Mouse (Mus musculus) kidney, embryonic 15.5 days (tissue): ENCODE data around the gene Ss18l2. TPM values are rescaled to one million over a fixed set of nuclear protein-coding genes. Genes with fewer than 3 reads are reported as not detected.

Source experiments
- ATAC-seq: fragments of 200-750 bp; cut with Nextera tagmentation; replicated peaks from 2 replicates; pipeline ENCODE4 v1.8.0; 2017; ENCODE audit warnings: moderate TSS enrichment; ENCODE audit not compliant: low FRiP score
- H3K27ac ChIP-seq: fragments of 300-500 bp; sonication (generic); 2 replicates; pipeline ENCODE4 v1.5.1; 2015; ENCODE audit warnings: mild to moderate bottlenecking, inconsistent platforms
- H3K27me3 ChIP-seq: fragments of 300-500 bp; sonication (generic); 2 replicates; pipeline ENCODE4 v1.6.1; 2015; ENCODE audit warnings: inconsistent platforms
- H3K36me3 ChIP-seq: fragments of 300-500 bp; sonication (generic); 2 replicates; pipeline ENCODE4 v1.6.1; 2015; ENCODE audit warnings: inconsistent platforms
- H3K4me1 ChIP-seq: fragments of 300-500 bp; sonication (generic); 2 replicates; pipeline ENCODE4 v1.6.1; 2015; ENCODE audit warnings: inconsistent platforms
- H3K4me2 ChIP-seq: fragments of 300-500 bp; sonication (generic); 2 replicates; pipeline ENCODE4 v1.6.1; 2015; ENCODE audit warnings: moderate library complexity, mild to moderate bottlenecking, inconsistent platforms
- H3K4me3 ChIP-seq: fragments of 300-500 bp; sonication (generic); replicated peaks from 2 replicates; pipeline ENCODE4 v1.5.1; 2015; ENCODE audit warnings: mild to moderate bottlenecking, inconsistent platforms
- H3K9ac ChIP-seq: fragments of 300-500 bp; sonication (generic); 2 replicates; pipeline ENCODE4 v1.6.1; 2015; ENCODE audit warnings: mild to moderate bottlenecking, inconsistent platforms
- H3K9me3 ChIP-seq: fragments of 300-500 bp; sonication (generic); replicated peaks from 2 replicates; pipeline ENCODE4 v1.6.1; 2016; ENCODE audit warnings: inconsistent platforms
- WGBS: fragments of 180-500 bp; shearing (Covaris S2); methylation state at CpG from one replicate; pipeline ENCODE4 v1.1.7; 2015; ENCODE audit warnings: mixed read lengths; 5-methylcytosine and 5-hydroxymethylcytosine counted together
- polyA plus RNA-seq: library from polyadenylated mRNA; unstranded; fragments of >200 nt; fragmentation: Nextera tagmentation; extraction: Ambion mirVana; gene quantifications from 2 replicates; pipeline ENCODE4 v1.2.1, GENCODE M21; 2015

Gene Ss18l2
- polyA plus RNA-seq: 113 and 128 TPM in 2 replicates

DNA sequence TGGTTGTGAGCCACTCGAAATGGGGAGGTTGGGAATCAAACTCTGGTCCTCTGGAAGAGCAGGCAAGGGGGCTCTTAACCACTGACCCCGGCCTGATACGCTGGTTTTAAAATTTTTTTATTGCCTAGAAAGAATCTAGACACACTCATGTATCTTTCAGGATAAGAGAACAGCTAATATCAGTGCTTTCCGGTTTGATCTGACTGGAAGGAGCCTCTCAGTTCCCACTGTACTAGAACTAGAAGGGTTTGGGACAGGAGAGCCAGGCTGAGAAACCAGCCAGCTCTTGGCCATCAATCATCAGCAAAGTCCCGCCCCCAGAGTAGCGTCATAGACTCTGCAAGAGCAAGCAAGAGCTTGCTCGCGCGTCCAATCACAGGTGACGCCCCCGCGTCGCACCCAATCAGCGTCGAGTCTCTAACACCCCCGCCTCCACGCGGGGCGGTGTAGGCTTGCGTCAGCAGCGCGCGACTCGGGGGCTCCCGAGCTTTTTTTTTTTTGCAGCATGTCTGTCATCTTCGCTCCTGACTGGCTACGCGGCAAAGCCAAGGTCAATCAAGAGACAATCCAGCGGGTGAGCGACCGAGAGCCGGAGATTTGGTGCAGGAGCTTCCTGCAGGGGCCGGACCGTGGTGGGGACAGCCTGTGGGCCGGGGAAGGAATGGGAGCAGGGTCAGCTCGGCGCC is at the start of gene Ss18l2:
Gene Ss18l2 (plus strand): TSS at position 432 of the 686 bp plus-strand sequence.
- WGBS: 4% methylated on average over 37 of the region's 37 CpGs

DNA sequence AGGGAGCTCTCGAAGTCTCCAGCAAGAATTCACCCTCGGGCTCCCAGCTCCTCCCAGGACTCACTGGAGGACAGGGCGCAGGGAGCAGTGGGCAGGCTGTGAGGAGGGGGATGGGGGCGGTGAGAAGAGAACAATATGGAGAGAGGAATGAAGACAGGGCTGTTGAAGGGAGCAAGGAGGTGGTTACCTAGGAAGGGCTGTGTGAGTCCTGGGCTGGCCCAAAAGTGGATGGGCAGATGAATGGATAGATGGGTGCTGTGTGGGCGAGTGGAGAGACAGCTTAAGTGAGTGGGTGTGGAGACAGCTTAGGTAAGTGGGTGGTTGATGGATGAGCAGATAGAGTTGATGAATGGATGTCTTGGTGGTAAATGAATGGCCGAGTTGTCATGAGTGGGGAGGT is 46.7 kb upstream of the Ss18l2 start:
- Histone ChIP-seq H3K4me2 (no peak overlapping the region), H3K27me3 (peaks cover 36% of the 10 kb centered on the region), H3K4me3 (no peak overlapping the region), H3K36me3 (no peaks in the 10 kb centered on the region), H3K9ac (no peak overlapping the region), H3K27ac (no peak overlapping the region), H3K4me1 (peaks cover 12% of the 10 kb centered on the region), H3K9me3 (no peaks in the 10 kb centered on the region)
- 78% methylated on average over 6 of the region's 6 CpGs for WGBS
- no peak for ATAC-seq

More for the DNA sequence above, at the start of gene Ss18l2:
- H3K27ac ChIP-seq: peak within 1 kb of the TSS; percentile 95
- peak within 1 kb of the TSS; percentile 88 for H3K9ac ChIP-seq
- H3K4me2 ChIP-seq: peak within 1 kb of the TSS; percentile 82
- no peaks in the 10 kb centered on the region for H3K27me3 ChIP-seq
- H3K36me3 ChIP-seq: peaks cover 15% of the 10 kb centered on the region
- H3K4me3 ChIP-seq: peak within 1 kb of the TSS; percentile 68
- H3K4me1 ChIP-seq: peaks cover 47% of the 10 kb centered on the region
- peak; percentile 94 for ATAC-seq
- H3K9me3 ChIP-seq: no peaks in the 10 kb centered on the region

DNA sequence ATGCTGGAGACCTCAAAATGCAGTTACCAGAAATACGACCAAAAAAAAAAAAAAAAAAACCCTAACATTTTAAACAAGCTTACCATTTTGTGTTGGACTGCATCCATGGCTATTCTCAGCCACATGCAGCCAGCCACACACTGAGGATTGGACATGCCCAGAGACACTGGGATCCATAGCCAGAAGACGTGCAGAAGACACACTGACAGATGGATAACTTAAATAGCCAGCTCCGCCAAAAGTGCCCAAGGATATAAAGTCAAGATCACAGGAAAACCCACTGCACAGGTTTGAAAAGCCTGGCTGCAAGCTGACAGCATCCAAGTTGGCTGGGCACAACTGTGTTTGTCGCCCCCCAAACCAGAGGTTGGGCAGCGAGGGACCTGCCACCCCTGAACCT is 46.0 kb upstream of the Ss18l2 start:
- no peak overlapping the region for H3K4me3 ChIP-seq
- WGBS: 82% methylated on average over 5 of the region's 5 CpGs

DNA sequence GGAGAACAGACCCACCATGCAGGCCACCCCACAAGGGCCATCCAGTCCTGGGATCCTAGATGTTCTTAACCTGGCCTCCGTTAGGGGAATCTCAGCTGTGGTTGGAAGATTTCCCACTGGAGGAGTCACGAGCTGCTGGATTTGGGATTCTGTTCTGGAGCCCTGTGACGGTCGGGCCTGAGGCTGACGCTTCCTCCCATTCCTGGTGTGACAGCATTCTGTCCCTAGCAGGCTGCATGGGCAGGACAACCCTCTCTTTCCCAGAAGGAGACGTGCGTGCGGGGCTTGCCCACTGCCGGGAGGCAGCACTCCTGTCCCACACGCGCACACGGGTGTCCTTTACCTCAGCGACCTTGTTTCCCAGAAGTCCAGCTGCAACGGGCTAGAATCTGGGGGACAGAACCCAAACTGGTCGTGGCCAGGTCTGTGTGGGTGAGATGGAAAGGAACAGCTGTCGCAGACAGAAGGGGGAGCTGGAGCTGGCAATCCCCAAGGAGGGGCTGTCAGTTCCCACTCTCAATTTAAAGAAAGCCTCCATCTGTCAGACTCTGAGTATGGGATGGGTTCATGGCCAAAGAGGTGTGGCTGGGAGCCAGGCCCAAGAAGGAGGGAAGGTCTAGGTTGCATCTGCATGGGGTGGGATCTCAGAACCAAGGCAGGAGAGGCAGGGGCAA is 43.0 kb upstream of the Ss18l2 start:
- H3K27ac ChIP-seq: no peak overlapping the region
- H3K36me3 ChIP-seq: no peaks in the 10 kb centered on the region
- no peak overlapping the region for H3K4me3 ChIP-seq
- no peak for ATAC-seq
- no peak overlapping the region for H3K9ac ChIP-seq
- no peaks in the 10 kb centered on the region for H3K9me3 ChIP-seq
- H3K4me1 ChIP-seq: peaks cover 24% of the 10 kb centered on the region
- WGBS: 57% methylated on average over 16 of the region's 16 CpGs
- H3K4me2 ChIP-seq: no peak overlapping the region
- H3K27me3 ChIP-seq: peaks cover 64% of the 10 kb centered on the region

More for the DNA sequence above, 46.0 kb upstream of the Ss18l2 start:
- H3K27me3 ChIP-seq: peaks cover 43% of the 10 kb centered on the region
- H3K4me1 ChIP-seq: peaks cover 13% of the 10 kb centered on the region
- H3K36me3 ChIP-seq: no peaks in the 10 kb centered on the region
- no peak overlapping the region for H3K4me2 ChIP-seq
- H3K27ac ChIP-seq: no peak overlapping the region
- H3K9ac ChIP-seq: no peak overlapping the region
- ATAC-seq: no peak
- no peaks in the 10 kb centered on the region for H3K9me3 ChIP-seq

DNA sequence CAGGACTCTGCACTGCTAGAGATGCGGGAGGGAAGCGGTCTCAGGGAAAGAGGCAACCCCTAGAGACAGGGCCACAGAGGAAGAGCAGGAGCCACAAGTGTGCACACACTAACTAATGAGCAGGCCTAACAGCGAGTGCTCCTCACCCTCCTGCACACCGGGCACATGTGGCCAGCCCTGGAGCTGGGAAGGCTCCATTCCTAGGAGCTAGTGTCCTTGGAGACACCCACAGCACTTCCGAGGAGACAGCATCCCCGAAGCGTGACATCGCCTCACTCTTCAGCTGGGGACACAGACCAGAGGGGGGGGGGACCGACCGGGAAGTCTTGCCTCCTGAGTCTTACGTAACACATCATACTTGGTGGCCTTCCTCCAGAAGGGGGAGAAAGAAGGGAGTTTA is 42.3 kb upstream of the Ss18l2 start:
- H3K27ac ChIP-seq: no peak overlapping the region
- peaks cover 64% of the 10 kb centered on the region for H3K27me3 ChIP-seq
- WGBS: 85% methylated on average over 11 of the region's 11 CpGs

DNA sequence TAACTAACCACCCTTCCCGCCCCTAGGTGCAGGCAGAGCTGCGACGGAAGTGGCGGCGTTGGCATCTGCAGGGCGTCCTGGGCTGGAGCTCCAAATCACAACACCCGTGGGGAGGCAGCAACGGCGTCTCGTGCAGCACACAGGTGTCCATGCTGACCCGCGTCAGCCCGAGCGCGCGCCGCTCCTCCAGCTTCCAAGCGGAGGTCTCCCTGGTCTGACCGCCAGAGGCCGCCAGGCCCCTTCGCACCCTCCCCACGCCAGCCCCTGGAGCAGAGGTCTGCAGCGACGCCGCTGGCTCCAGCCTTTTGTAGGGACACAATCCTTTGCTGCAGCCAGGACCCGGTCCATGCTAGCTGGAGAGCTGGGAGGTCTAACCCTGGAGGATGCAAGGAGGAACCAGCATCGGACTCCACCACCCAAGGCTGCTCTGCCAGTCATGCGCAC is 40.8 kb upstream of the Ss18l2 start:
- Histone ChIP-seq H3K4me2 (peak overlapping the region; percentile 64), H3K9ac (peak overlapping the region; percentile 12; the same call in 1 of the 2 replicates), H3K27ac (no peak overlapping the region), H3K27me3 (peaks cover 62% of the 10 kb centered on the region), H3K36me3 (no peaks in the 10 kb centered on the region), H3K4me1 (peaks cover 30% of the 10 kb centered on the region), H3K4me3 (peak overlapping the region; percentile 30), H3K9me3 (no peaks in the 10 kb centered on the region)
- ATAC-seq: peak; percentile 76
- 0% methylated on average over 28 of the region's 28 CpGs for WGBS

More for the DNA sequence above, 42.3 kb upstream of the Ss18l2 start:
- no peak for ATAC-seq
- Histone ChIP-seq H3K36me3 (no peaks in the 10 kb centered on the region), H3K4me3 (no peak overlapping the region), H3K4me1 (peaks cover 30% of the 10 kb centered on the region), H3K4me2 (no peak overlapping the region), H3K9ac (no peak overlapping the region), H3K9me3 (no peaks in the 10 kb centered on the region)

DNA sequence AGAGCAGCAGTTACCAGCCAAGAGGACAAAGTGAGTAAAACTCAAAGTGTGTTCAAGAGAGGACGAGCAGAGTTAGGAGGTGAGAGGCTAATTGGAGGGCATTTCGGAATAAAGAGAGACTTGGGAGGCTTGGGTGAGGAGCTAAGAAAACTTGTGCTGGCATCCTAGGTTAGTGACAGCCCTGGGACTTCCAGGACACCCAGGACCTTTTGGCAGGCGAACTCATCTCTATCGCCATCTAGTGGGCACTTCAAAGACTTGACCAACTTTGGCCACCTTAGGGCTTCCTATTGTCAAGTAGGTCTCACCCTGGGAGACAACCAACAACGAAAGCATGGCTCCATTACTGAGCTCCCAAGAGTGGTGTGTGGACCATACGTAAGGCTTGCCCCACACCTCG is 38.8 kb upstream of the Ss18l2 start:
- H3K4me1 ChIP-seq: peaks cover 33% of the 10 kb centered on the region
- H3K9me3 ChIP-seq: no peaks in the 10 kb centered on the region
- no peaks in the 10 kb centered on the region for H3K36me3 ChIP-seq
- WGBS: 22% methylated on average over 7 of the region's 7 CpGs
- no peak for ATAC-seq
- H3K27ac ChIP-seq: no peak overlapping the region
- peaks cover 46% of the 10 kb centered on the region for H3K27me3 ChIP-seq
- no peak overlapping the region for H3K4me2 ChIP-seq
- no peak overlapping the region for H3K9ac ChIP-seq
- H3K4me3 ChIP-seq: no peak overlapping the region

DNA sequence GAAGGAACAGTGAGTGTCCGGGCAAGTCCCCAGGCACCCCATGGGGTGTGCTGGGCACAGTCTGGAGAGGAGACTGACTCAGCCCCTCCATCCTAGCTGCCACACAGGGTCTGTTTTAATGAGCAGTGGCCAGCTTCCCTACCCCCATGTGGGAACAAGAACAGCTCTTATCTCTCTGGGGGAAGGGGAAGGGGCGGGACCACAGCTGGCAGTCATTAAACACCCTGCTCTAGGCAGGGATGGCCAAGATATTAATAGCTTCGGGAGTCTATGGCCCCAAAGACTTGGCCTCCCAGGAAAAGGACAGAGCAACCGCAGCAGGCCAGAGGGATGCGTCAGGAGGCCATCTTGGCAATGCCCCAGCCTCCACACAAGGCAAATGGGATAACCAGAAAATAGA is 37.8 kb upstream of the Ss18l2 start:
- no peak overlapping the region for H3K9ac ChIP-seq
- peaks cover 39% of the 10 kb centered on the region for H3K27me3 ChIP-seq
- ATAC-seq: no peak
- no peak overlapping the region for H3K4me2 ChIP-seq
- H3K4me3 ChIP-seq: no peak overlapping the region
- H3K4me1 ChIP-seq: peaks cover 28% of the 10 kb centered on the region
- H3K9me3 ChIP-seq: no peaks in the 10 kb centered on the region
- H3K27ac ChIP-seq: no peak overlapping the region
- 53% methylated on average over 5 of the region's 5 CpGs for WGBS
- H3K36me3 ChIP-seq: no peaks in the 10 kb centered on the region

DNA sequence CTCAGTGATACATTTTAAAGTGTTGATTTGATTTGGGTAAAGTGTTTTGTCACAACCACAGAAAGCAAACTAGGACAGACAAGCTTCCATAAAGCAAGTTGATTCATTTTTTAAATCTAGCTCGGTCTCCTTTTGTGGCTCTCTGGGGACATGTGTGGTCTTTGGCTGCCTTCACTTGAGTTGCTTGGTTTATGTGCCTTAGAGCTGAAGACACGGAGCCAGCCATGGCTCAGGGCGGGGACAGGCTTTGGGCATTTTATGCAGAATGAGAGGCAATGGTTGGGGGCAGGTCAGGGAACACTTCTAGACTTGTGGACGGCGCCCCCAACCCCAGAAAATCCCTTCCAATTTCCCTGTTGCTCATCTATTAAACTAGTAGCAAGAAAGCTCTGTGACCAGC is 36.4 kb upstream of the Ss18l2 start:
- Histone ChIP-seq H3K4me3 (no peak overlapping the region), H3K4me1 (peaks cover 28% of the 10 kb centered on the region), H3K9me3 (no peaks in the 10 kb centered on the region), H3K9ac (no peak overlapping the region), H3K4me2 (no peak overlapping the region), H3K27ac (no peak overlapping the region), H3K36me3 (no peaks in the 10 kb centered on the region), H3K27me3 (peaks cover 25% of the 10 kb centered on the region)
- WGBS: 75% methylated on average over 5 of the region's 5 CpGs
- no peak for ATAC-seq

DNA sequence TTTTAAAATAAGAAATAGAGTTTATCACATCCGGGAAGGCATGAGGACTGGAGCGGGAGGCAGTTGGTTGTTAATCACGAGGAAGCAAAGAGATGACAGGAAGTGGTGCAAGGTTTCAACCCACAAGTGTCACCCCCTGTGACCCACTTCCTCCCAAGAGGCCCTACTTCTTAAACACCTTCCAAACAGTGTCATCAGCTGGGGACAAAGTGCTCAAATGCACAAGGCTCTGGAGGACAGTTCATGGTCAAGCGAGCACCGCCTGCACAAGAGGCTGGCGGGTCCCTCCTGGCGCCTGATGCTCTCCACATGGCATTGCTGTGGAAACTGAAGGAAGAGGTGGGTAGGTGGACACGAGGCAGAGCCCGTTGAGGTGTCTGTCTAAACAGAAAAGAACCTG is 35.1 kb upstream of the Ss18l2 start:
- peaks cover 13% of the 10 kb centered on the region for H3K27me3 ChIP-seq
- peaks cover 23% of the 10 kb centered on the region for H3K4me1 ChIP-seq
- no peak overlapping the region for H3K27ac ChIP-seq
- no peak for ATAC-seq
- H3K4me3 ChIP-seq: no peak overlapping the region
- 61% methylated on average over 9 of the region's 9 CpGs for WGBS
- no peak overlapping the region for H3K4me2 ChIP-seq
- no peaks in the 10 kb centered on the region for H3K36me3 ChIP-seq
- no peak overlapping the region for H3K9ac ChIP-seq
- no peaks in the 10 kb centered on the region for H3K9me3 ChIP-seq

DNA sequence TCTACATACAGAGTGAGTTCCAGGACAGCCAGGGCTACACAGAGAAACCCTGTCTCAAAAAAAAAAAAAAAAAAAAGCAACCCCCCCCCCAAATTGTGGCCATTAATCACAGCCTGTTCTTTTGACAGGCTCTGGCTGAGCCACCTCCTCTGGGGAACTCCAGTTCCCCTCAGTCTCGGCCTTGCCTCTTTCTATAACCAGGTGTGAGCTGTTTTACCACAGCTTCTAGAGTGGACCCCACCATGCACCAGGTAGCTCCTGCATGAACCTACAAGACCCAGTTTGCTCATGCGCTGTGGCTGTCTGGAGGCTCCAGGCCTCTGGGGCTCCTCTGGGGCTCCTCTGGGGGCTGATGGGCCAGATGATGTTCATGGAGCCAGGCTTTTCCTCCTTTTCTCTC is 34.6 kb upstream of the Ss18l2 start:
- H3K9ac ChIP-seq: no peak overlapping the region
- H3K4me2 ChIP-seq: no peak overlapping the region
- 75% methylated on average over 2 of the region's 2 CpGs for WGBS
- H3K9me3 ChIP-seq: no peaks in the 10 kb centered on the region
- peaks cover 8% of the 10 kb centered on the region for H3K27me3 ChIP-seq
- no peak for ATAC-seq
- H3K27ac ChIP-seq: no peak overlapping the region
- peaks cover 21% of the 10 kb centered on the region for H3K4me1 ChIP-seq
- no peak overlapping the region for H3K4me3 ChIP-seq
- H3K36me3 ChIP-seq: no peaks in the 10 kb centered on the region

DNA sequence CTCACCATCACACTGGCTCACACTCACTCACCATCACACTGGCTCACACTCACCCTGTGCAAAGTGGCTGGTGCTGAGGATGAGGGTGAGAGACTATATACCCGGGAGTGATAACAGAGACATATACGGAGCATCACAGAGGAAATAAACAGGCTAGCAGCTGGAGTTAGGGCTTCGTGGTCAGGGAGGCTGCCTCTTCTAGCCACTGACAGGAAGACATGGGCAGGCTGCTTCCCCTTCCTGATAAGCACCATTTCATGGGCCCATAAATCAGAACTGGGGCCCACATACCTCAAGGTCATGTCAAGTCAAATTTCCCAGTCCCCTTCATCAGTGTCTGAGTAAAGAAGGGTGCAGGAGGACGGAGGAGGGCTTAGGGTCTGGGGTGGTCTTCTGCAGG is 33.1 kb upstream of the Ss18l2 start:
- 0 out of 2 replicates have a peak, but pooled peaks cover 4% of the 10 kb centered on the region for H3K36me3 ChIP-seq
- no peak overlapping the region for H3K9ac ChIP-seq
- no peaks in the 10 kb centered on the region for H3K9me3 ChIP-seq
- no peak overlapping the region for H3K27ac ChIP-seq
- no peak for ATAC-seq
- H3K4me2 ChIP-seq: no peak overlapping the region
- no peak overlapping the region for H3K4me3 ChIP-seq
- H3K4me1 ChIP-seq: peaks cover 21% of the 10 kb centered on the region
- WGBS: 40% methylated on average over 4 of the region's 4 CpGs
- H3K27me3 ChIP-seq: no peaks in the 10 kb centered on the region
